Mouse (Mus musculus) MEL (cell line): ENCODE data around the gene Vdac2. TPM values are rescaled to one million over a fixed set of nuclear protein-coding genes. Genes with fewer than 3 reads are reported as not detected.

Source experiments
- DNase-seq: peaks from one replicate; pipeline ENCODE4 v3.0.0; 2011; ENCODE audit warnings: low read depth, low spot score
- H3K27ac ChIP-seq: 2 replicates; pipeline ENCODE4 v1.5.1; 2012; ENCODE audit warnings: low read depth, mild to moderate bottlenecking, control low read depth, low read length, moderate library complexity; ENCODE audit not compliant: control insufficient read depth
- H3K27me3 ChIP-seq, 2 experiments: fragments of 150-350 bp in 1 of 2; sonication (generic) in 1 of 2; 2 replicates each; pipeline ENCODE4 v1.6.1; 2012; ENCODE audit warnings: low read length in 2 of 2, mild to moderate bottlenecking in 2 of 2, improper control_type of control experiment in 1 of 2, moderate library complexity in 1 of 2; ENCODE audit not compliant: insufficient read depth in 2 of 2, control insufficient read depth in 1 of 2
- H3K36me3 ChIP-seq, 2 experiments: 2 replicates each; pipeline ENCODE4 v1.6.1; 2012 to 2014; ENCODE audit warnings: low read length in 2 of 2, improper control_type of control experiment in 1 of 2, inconsistent platforms in 1 of 2, mild to moderate bottlenecking in 1 of 2; ENCODE audit not compliant: insufficient read depth in 2 of 2, control insufficient read depth in 1 of 2
- H3K4me1 ChIP-seq, 2 experiments: fragments of 150-350 bp in 1 of 2; sonication (generic) in 1 of 2; 2 replicates each; pipeline ENCODE4 v1.6.1; 2012; ENCODE audit warnings: low read length in 2 of 2, improper control_type of control experiment in 1 of 2, mild to moderate bottlenecking in 1 of 2; ENCODE audit not compliant: insufficient read depth in 2 of 2, control insufficient read depth in 1 of 2
- H3K4me3 ChIP-seq, 2 experiments: fragments of 150-350 bp in 1 of 2; sonication (generic) in 1 of 2; 2 replicates each; pipeline ENCODE4 v1.5.1; 2012; ENCODE audit warnings: low read depth in 2 of 2, low read length in 2 of 2, mild to moderate bottlenecking in 2 of 2, moderate library complexity in 2 of 2, control low read depth in 1 of 2, improper control_type of control experiment in 1 of 2; ENCODE audit not compliant: control insufficient read depth in 1 of 2, insufficient read depth in 1 of 2
- H3K79me2 ChIP-seq: 2 replicates; pipeline ENCODE4 v1.6.1; 2012; ENCODE audit warnings: mild to moderate bottlenecking, low read length, moderate library complexity; ENCODE audit not compliant: control insufficient read depth, poor library complexity, insufficient read depth
- H3K9ac ChIP-seq: 2 replicates; pipeline ENCODE4 v1.6.1; 2012; ENCODE audit warnings: low read depth, mild to moderate bottlenecking, control low read depth, low read length, moderate library complexity; ENCODE audit not compliant: control insufficient read depth, poor library complexity, severe bottlenecking
- H3K9me3 ChIP-seq: fragments of 150-350 bp; sonication (generic); replicated peaks from 2 replicates; pipeline ENCODE4 v1.6.1; 2012; ENCODE audit warnings: mild to moderate bottlenecking, low read length, improper control_type of control experiment, moderate library complexity; ENCODE audit not compliant: insufficient read depth
- CTCF ChIP-seq, 3 experiments: IDR thresholded peaks in 2 of 3; conservative IDR thresholded peaks in 1 of 3; 2 replicates each; pipeline ENCODE4 v1.5.1; 2011 to 2012; ENCODE audit warnings: low read length in 3 of 3, low read depth in 2 of 3, mild to moderate bottlenecking in 2 of 3, improper control_type of control experiment in 1 of 3, inconsistent platforms in 1 of 3, mixed read lengths in 1 of 3, moderate library complexity in 1 of 3; ENCODE audit not compliant: control insufficient read depth in 1 of 3, insufficient read depth in 1 of 3, poor library complexity in 1 of 3, severe bottlenecking in 1 of 3
- E2F4 ChIP-seq: IDR thresholded peaks from 2 replicates; pipeline ENCODE4 v1.6.1; 2011; ENCODE audit warnings: low read depth, low read length, improper control_type of control experiment, borderline replicate concordance
- ELF1 ChIP-seq: IDR thresholded peaks from 2 replicates; pipeline ENCODE4 v1.6.1; 2014; ENCODE audit warnings: low read depth, mild to moderate bottlenecking, inconsistent platforms, low read length, improper control_type of control experiment, moderate library complexity
- EP300 ChIP-seq, 2 experiments: IDR thresholded peaks; 2 replicates each; pipeline ENCODE4 v1.6.1; 2011; ENCODE audit warnings: improper control_type of control experiment in 2 of 2, low read length in 2 of 2, low read depth in 1 of 2, mild to moderate bottlenecking in 1 of 2
- GABPA ChIP-seq: IDR thresholded peaks from 2 replicates; pipeline ENCODE4 v1.6.1; 2012; ENCODE audit warnings: low read depth, mild to moderate bottlenecking, inconsistent platforms, low read length, improper control_type of control experiment, moderate library complexity
- HCFC1 ChIP-seq: IDR thresholded peaks from 2 replicates; pipeline ENCODE4 v1.6.1; 2012; ENCODE audit warnings: low read depth, mild to moderate bottlenecking, inconsistent platforms, low read length, improper control_type of control experiment, moderate library complexity
- MXI1 ChIP-seq: IDR thresholded peaks from 2 replicates; pipeline ENCODE4 v1.6.1; 2011; ENCODE audit warnings: mild to moderate bottlenecking, low read depth, low read length, improper control_type of control experiment
- NELFE ChIP-seq: IDR thresholded peaks from 2 replicates; pipeline ENCODE4 v1.6.1; 2011; ENCODE audit warnings: low read depth, low read length, improper control_type of control experiment
- POLR2A ChIP-seq, 2 experiments: IDR thresholded peaks; 2 replicates each; pipeline ENCODE4 v1.6.1; 2011 to 2012; ENCODE audit warnings: low read length in 2 of 2, mild to moderate bottlenecking in 2 of 2, control low read depth in 1 of 2, improper control_type of control experiment in 1 of 2, low read depth in 1 of 2, moderate library complexity in 1 of 2; ENCODE audit not compliant: control insufficient read depth in 1 of 2, insufficient read depth in 1 of 2, poor library complexity in 1 of 2
- RAD21 ChIP-seq: IDR thresholded peaks from 2 replicates; pipeline ENCODE4 v1.6.1; 2011; ENCODE audit warnings: mild to moderate bottlenecking, low read depth, low read length, improper control_type of control experiment
- SMC3 ChIP-seq: IDR thresholded peaks from 2 replicates; pipeline ENCODE4 v1.6.1; 2011; ENCODE audit warnings: low read depth, low read length, improper control_type of control experiment
- TAL1 ChIP-seq: IDR thresholded peaks from 2 replicates; pipeline ENCODE4 v1.6.1; 2012; ENCODE audit warnings: mild to moderate bottlenecking, inconsistent platforms, low read length, moderate library complexity, mixed read lengths
- UBTF ChIP-seq: IDR thresholded peaks from 2 replicates; pipeline ENCODE4 v1.6.1; 2012; ENCODE audit warnings: low read depth, mild to moderate bottlenecking, inconsistent platforms, low read length, improper control_type of control experiment, moderate library complexity, borderline replicate concordance; ENCODE audit not compliant: insufficient read depth
- ZC3H11A ChIP-seq: IDR thresholded peaks from 2 replicates; pipeline ENCODE4 v1.6.1; 2012; ENCODE audit warnings: low read depth, mild to moderate bottlenecking, inconsistent platforms, low read length, improper control_type of control experiment
- ZKSCAN1 ChIP-seq: IDR thresholded peaks from 2 replicates; pipeline ENCODE4 v1.6.1; 2012; ENCODE audit warnings: low read depth, mild to moderate bottlenecking, inconsistent platforms, low read length, improper control_type of control experiment, moderate library complexity
- ZMIZ1 ChIP-seq: IDR thresholded peaks from 2 replicates; pipeline ENCODE4 v1.6.1; 2012; ENCODE audit warnings: low read depth, mild to moderate bottlenecking, inconsistent platforms, low read length, improper control_type of control experiment, moderate library complexity
- ZNF384 ChIP-seq: IDR thresholded peaks from 2 replicates; pipeline ENCODE4 v1.6.1; 2012; ENCODE audit warnings: low read depth, mild to moderate bottlenecking, inconsistent platforms, low read length, improper control_type of control experiment
- polyA plus RNA-seq, 2 experiments: library from polyadenylated mRNA; stranded (reverse) in 1 of 2; unstranded in 1 of 2; fragments of >175 nt in 1 of 2; fragments of >200 nt in 1 of 2; gene quantifications; 2 replicates each; pipeline versions ENCODE4 v1.2.1 to v1.2.4; 2012; ENCODE audit warnings: low replicate concordance in 2 of 2, low read depth in 1 of 2; ENCODE audit not compliant: insufficient read length in 2 of 2, insufficient read depth in 1 of 2, missing spikeins in 1 of 2
- total RNA-seq: library from RNA; depleted of rRNA; stranded (reverse); fragments of 300-350 nt; gene quantifications from 2 replicates; pipeline ENCODE4 v1.2.3, GENCODE M21; 2012

The Vdac2 gene
- total and polyA plus RNA-seq, 3 experiments: 74.9 to 327 (median 247) TPM

DNA sequence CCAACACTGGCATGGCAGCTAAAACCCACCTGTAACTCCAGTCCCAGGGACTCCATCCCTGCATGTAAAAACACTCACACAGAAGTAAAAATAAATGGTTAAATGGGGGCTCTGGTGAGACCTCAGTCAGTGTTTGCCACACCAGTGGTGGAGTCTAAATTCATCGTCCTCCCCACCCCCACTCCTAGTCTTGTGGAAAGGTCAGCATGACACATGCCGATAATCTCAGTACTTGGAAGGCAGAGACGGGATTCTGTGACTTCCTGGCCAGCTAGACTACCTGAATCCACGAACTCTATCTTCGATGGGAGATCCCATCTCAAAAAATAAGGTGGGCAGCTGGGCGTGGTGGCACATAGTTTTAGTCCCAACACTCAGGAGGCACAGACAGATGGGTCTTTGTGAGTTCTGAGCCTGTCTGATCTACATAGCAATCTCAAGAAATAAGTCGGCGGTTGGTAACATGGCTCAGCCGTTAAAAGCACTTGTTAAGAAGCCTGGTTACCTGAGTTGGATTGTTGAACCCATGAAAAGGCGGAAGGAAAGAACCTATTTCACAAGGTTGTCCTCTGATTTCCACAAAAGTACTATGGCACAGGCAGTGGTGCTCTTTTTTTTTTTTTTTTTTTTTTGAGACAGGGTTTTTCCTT lies 13.2 kb upstream of the Vdac2 start (continued):
- TF ChIP-seq ZNF384 (peak; percentile 62), GABPA (no peak), TAL1 (no peak), E2F4 (no peak), RAD21 (no peak)

DNA sequence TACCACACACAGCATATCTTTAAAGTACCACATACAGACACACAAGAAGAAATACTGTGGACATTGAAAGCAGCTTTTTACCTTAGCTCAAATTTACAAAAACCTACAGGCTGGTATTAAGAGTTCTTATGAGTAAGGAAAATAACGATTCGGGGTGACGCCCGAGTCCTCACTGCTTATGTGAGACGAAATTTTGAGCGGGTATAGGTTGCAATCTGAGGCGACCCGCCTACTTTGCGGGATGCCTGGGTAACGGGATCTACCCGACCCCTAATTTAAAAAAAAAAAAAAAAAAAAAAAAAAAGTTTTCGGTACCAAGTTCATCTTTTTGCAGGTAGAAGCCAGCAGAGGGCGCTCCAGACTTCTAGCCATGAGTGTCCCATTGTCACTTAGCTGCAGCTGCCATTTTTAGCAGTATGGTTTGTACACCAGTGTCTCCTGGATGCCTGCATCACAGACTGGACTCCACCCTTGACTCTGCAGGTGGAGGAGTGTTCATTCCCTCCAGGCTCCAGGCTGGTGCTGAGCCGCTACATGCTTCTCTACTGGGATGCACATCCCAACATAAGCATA lies 12.4 kb upstream of the Vdac2 start:
- H3K27me3 ChIP-seq: no peaks in the 10 kb centered on the region
- peaks cover 13 to 31% of the 10 kb centered on the region in 2 experiments for H3K4me1 ChIP-seq
- peak overlapping the region; percentile 32 to 45 for H3K4me3 ChIP-seq
- peak; percentile 83 for TF ChIP-seq RAD21
- 0 out of 2 replicates have a peak, but pooled peaks have one; percentile 23 for TF ChIP-seq MXI1
- no peak for TF ChIP-seq ZMIZ1
- TF ChIP-seq SMC3: peak; percentile 65
- 0 out of 2 replicates have a peak, but pooled peaks have one; percentile 13 for TF ChIP-seq ELF1
- TF ChIP-seq HCFC1: peak; percentile 60
- peak; percentile 61; the same call in 1 of the 2 replicates for TF ChIP-seq ZKSCAN1
- TF ChIP-seq NELFE: peak; percentile 42
- TF ChIP-seq E2F4: no peak
- no peak for TF ChIP-seq UBTF
- TF ChIP-seq POLR2A (IDR thresholded peaks at IDR 0.05; ENCODE audit: control insufficient read depth in 1 of 2, insufficient read depth in 1 of 2, low read depth in 1 of 2, low read length in 2 of 2, poor library complexity in 1 of 2): peak in 1 of 2 experiments; percentile 34; a peak in 1 of 4 replicates
- peak; percentile 58 to 75 (median 72) for TF ChIP-seq CTCF (IDR thresholded peaks at IDR 0.05 in 2 of 3, conservative IDR thresholded peaks at IDR 0.05 in 1 of 3; ENCODE audit: control insufficient read depth in 1 of 3, insufficient read depth in 1 of 3, low read depth in 2 of 3, low read length in 3 of 3, poor library complexity in 1 of 3, severe bottlenecking in 1 of 3)
- peak; percentile 100 for TF ChIP-seq ZNF384
- peak; percentile 69 for TF ChIP-seq ZC3H11A
- no peak; a peak in 1 of 4 replicates for TF ChIP-seq EP300 (IDR thresholded peaks at IDR 0.05; ENCODE audit: low read depth in 1 of 2, low read length in 2 of 2)
- peaks cover 0 to 17% of the 10 kb centered on the region in 2 experiments; a peak in 2 of 4 replicates for H3K36me3 ChIP-seq
- DNase-seq: peak; percentile 95
- H3K9ac ChIP-seq: peak overlapping the region; percentile 70
- H3K9me3 ChIP-seq: no peaks in the 10 kb centered on the region
- H3K27ac ChIP-seq: peak overlapping the region; percentile 87
- no peaks in the 10 kb centered on the region for H3K79me2 ChIP-seq
